Mouse (Mus musculus) myocyte (in vitro differentiated cells): ENCODE measurements around the gene Nmur2. TPM values are rescaled to one million over a fixed set of nuclear protein-coding genes. Genes with fewer than 3 reads are reported as not detected.

Experiments used
- H3K27me3 ChIP-seq: one replicate; pipeline ENCODE4 v1.6.1; 2011; ENCODE audit not compliant: control insufficient read depth, insufficient read depth, insufficient read length
- H3K36me3 ChIP-seq: one replicate; pipeline ENCODE4 v1.6.1; 2011; ENCODE audit not compliant: control insufficient read depth, insufficient read depth
- H3K4me2 ChIP-seq: one replicate; pipeline ENCODE4 v1.6.1; 2011; ENCODE audit warnings: low read depth, control low read depth
- H3K4me3 ChIP-seq: one replicate; pipeline ENCODE4 v1.5.1; 2011; ENCODE audit warnings: mild to moderate bottlenecking, control low read depth, moderate library complexity
- H3K79me2 ChIP-seq: one replicate; pipeline ENCODE4 v1.6.1; 2011; ENCODE audit not compliant: control insufficient read depth, insufficient read depth
- H3ac ChIP-seq: one replicate; pipeline ENCODE4 v1.6.1; 2011; ENCODE audit not compliant: control insufficient read depth, insufficient read length
- CEBPB ChIP-seq: IDR thresholded peaks from 2 replicates; pipeline ENCODE4 v1.6.1; 2011; ENCODE audit warnings: mild to moderate bottlenecking, moderate library complexity; ENCODE audit not compliant: poor library complexity, insufficient read depth, severe bottlenecking
- E2F4 ChIP-seq: IDR thresholded peaks from one replicate; pipeline ENCODE4 v1.6.1; 2011; ENCODE audit warnings: mild to moderate bottlenecking, control low read depth, moderate library complexity; ENCODE audit not compliant: insufficient read depth
- MAX ChIP-seq: IDR thresholded peaks from one replicate; pipeline ENCODE4 v1.6.1; 2011; ENCODE audit warnings: low read depth, mild to moderate bottlenecking, control low read depth
- MYOD1 ChIP-seq, 3 experiments: IDR thresholded peaks; one replicate each; pipeline ENCODE4 v1.6.1; 2011; ENCODE audit warnings: control low read depth in 2 of 3, low read depth in 2 of 3, mild to moderate bottlenecking in 2 of 3, moderate library complexity in 1 of 3; ENCODE audit not compliant: insufficient read length in 2 of 3, control insufficient read depth in 1 of 3
- MYOG ChIP-seq, 3 experiments: IDR thresholded peaks; one replicate each; pipeline ENCODE4 v1.6.1; 2011; ENCODE audit warnings: control low read depth in 2 of 3, low read depth in 2 of 3, mild to moderate bottlenecking in 2 of 3; ENCODE audit not compliant: insufficient read length in 2 of 3, control insufficient read depth in 1 of 3, insufficient read depth in 1 of 3
- POLR2A ChIP-seq: IDR thresholded peaks from one replicate; pipeline ENCODE4 v1.6.1; 2011; ENCODE audit warnings: low read depth, mild to moderate bottlenecking, control low read depth, moderate library complexity; ENCODE audit not compliant: insufficient read length
- POLR2AphosphoS2 ChIP-seq: IDR thresholded peaks from one replicate; pipeline ENCODE4 v1.6.1; 2011; ENCODE audit warnings: low read depth, control low read depth; ENCODE audit not compliant: insufficient read length
- REST ChIP-seq: IDR thresholded peaks from one replicate; pipeline ENCODE4 v1.6.1; 2011; ENCODE audit warnings: mild to moderate bottlenecking, control low read depth, moderate library complexity; ENCODE audit not compliant: insufficient read depth, insufficient read length
- SRF ChIP-seq: IDR thresholded peaks from one replicate; pipeline ENCODE4 v1.6.1; 2011; ENCODE audit warnings: low read depth; ENCODE audit not compliant: control insufficient read depth, insufficient read length
- TCF12 ChIP-seq: IDR thresholded peaks from one replicate; pipeline ENCODE4 v1.6.1; 2011; ENCODE audit warnings: mild to moderate bottlenecking, control low read depth; ENCODE audit not compliant: poor library complexity, insufficient read depth, severe bottlenecking
- TCF3 ChIP-seq: IDR thresholded peaks from one replicate; pipeline ENCODE4 v1.6.1; 2011; ENCODE audit warnings: low read depth, control low read depth; ENCODE audit not compliant: insufficient read length
- USF1 ChIP-seq: IDR thresholded peaks from one replicate; pipeline ENCODE4 v1.6.1; 2011; ENCODE audit warnings: low read depth, mild to moderate bottlenecking, control low read depth, moderate library complexity
- polyA plus RNA-seq: library from polyadenylated mRNA; unstranded; fragments of >200 nt; fragmentation: generic; extraction: Trizol; gene quantifications from one replicate; pipeline ENCODE4 v1.2.1, GENCODE M21; 2012; ENCODE audit warnings: missing spikeins

Gene Nmur2
- polyA plus RNA-seq, 1 experiment: not detected

DNA sequence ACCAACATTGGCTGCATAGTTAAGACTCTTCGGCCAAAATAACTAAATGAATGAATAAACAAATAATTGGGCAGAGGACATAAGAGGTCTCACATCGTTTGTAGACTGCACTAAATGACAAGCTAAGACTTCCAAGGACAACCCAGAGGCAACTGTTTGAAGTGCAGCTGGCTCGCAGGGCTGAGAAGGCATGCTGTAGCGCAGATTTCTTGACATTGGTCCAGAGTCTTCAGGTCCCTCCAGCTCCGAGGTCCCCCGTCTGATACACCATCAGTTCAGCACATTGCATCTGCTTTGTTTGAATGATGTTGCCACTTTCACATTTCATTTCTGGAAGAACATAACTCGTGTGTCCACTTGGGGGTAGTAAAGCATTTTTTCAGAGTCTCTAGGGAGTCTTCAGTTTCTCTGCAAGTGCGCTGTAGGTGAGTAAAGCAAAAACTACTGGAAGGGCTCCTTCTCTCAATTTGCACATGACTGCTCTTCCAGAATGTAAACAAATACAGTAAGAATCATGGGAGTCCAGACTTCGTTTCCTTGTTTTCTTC, 27.2 kb downstream of the Nmur2 start:
- Histone ChIP-seq H3ac (no peak overlapping the region), H3K36me3 (no peaks in the 10 kb centered on the region), H3K27me3 (no peaks in the 10 kb centered on the region), H3K79me2 (no peaks in the 10 kb centered on the region), H3K4me2 (no peak overlapping the region), H3K4me3 (no peak overlapping the region)
- TF ChIP-seq POLR2A: no peak
- TF ChIP-seq MYOD1 (IDR thresholded peaks at IDR 0.05; ENCODE audit: control insufficient read depth in 1 of 3, insufficient read length in 2 of 3, low read depth in 2 of 3): no peak
- TF ChIP-seq POLR2AphosphoS2: no peak
- TF ChIP-seq MAX: no peak
- no peak for TF ChIP-seq E2F4
- TF ChIP-seq MYOG (IDR thresholded peaks at IDR 0.05; ENCODE audit: control insufficient read depth in 1 of 3, insufficient read depth in 1 of 3, insufficient read length in 2 of 3, low read depth in 2 of 3): no peak
- TF ChIP-seq SRF: no peak
- TF ChIP-seq TCF3: no peak
- no peak for TF ChIP-seq USF1
- no peak for TF ChIP-seq CEBPB
- no peak for TF ChIP-seq REST
- TF ChIP-seq TCF12: no peak

GRCm38 (mm10) chr11:56012396-56012795, 28.4 kb downstream of the Nmur2 start:
- no peak for TF ChIP-seq E2F4
- TF ChIP-seq SRF: no peak
- TF ChIP-seq MYOD1 (IDR thresholded peaks at IDR 0.05; ENCODE audit: control insufficient read depth in 1 of 3, insufficient read length in 2 of 3, low read depth in 2 of 3): no peak
- TF ChIP-seq TCF12: no peak
- TF ChIP-seq REST: no peak
- TF ChIP-seq TCF3: no peak
- Histone ChIP-seq H3K79me2 (no peaks in the 10 kb centered on the region), H3K4me2 (no peak overlapping the region), H3ac (no peak overlapping the region), H3K36me3 (no peaks in the 10 kb centered on the region), H3K27me3 (no peaks in the 10 kb centered on the region), H3K4me3 (no peak overlapping the region)

DNA sequence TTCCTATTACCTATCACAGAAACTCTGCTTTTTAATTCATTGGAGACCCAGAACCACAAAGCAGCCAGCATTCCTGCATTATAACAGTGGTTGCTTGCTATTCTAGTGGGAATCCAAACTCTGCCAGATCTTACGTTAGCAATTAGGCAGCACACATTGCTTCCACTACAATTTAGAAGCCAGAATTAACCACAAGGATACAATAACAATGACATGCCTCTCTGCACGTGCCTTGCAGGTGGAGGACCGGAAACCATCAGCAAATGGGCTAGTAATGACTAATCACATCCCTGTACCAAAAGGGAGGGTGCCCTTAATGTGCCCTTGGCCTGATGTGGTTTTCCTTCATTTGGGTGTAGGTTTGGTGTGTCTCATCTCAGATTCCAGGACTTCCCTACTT, 32.5 kb downstream of the Nmur2 start:
- H3ac ChIP-seq: no peak overlapping the region
- H3K4me3 ChIP-seq: no peak overlapping the region
- no peaks in the 10 kb centered on the region for H3K27me3 ChIP-seq
- TF ChIP-seq POLR2A: no peak
- H3K79me2 ChIP-seq: no peaks in the 10 kb centered on the region
- H3K36me3 ChIP-seq: no peaks in the 10 kb centered on the region
- H3K4me2 ChIP-seq: no peak overlapping the region

- no peak for TF ChIP-seq SRF
- no peak for TF ChIP-seq REST
- no peak for TF ChIP-seq TCF3
- TF ChIP-seq POLR2AphosphoS2: no peak
- TF ChIP-seq POLR2A: no peak
- no peak for TF ChIP-seq MYOD1 (IDR thresholded peaks at IDR 0.05; ENCODE audit: control insufficient read depth in 1 of 3, insufficient read length in 2 of 3, low read depth in 2 of 3)
- TF ChIP-seq TCF12: no peak
- no peak for TF ChIP-seq CEBPB
- TF ChIP-seq MYOG (IDR thresholded peaks at IDR 0.05; ENCODE audit: control insufficient read depth in 1 of 3, insufficient read depth in 1 of 3, insufficient read length in 2 of 3, low read depth in 2 of 3): no peak
- no peak for TF ChIP-seq MAX
- no peak for TF ChIP-seq E2F4
- TF ChIP-seq USF1: no peak
- Histone ChIP-seq H3K4me3 (no peak overlapping the region), H3K36me3 (no peaks in the 10 kb centered on the region), H3ac (no peak overlapping the region), H3K4me2 (no peak overlapping the region), H3K27me3 (no peaks in the 10 kb centered on the region), H3K79me2 (no peaks in the 10 kb centered on the region)
These were observed 48.0 kb downstream of the Nmur2 start for GRCm38 (mm10) chr11:55992799-55993198.

- Histone ChIP-seq H3K4me2 (no peak overlapping the region), H3K27me3 (no peaks in the 10 kb centered on the region), H3K36me3 (no peaks in the 10 kb centered on the region), H3ac (no peak overlapping the region), H3K4me3 (no peak overlapping the region), H3K79me2 (no peaks in the 10 kb centered on the region)
- TF ChIP-seq TCF12 (no peak), POLR2AphosphoS2 (no peak), MYOG (IDR thresholded peaks at IDR 0.05; ENCODE audit: control insufficient read depth in 1 of 3, insufficient read depth in 1 of 3, insufficient read length in 2 of 3, low read depth in 2 of 3) (no peak)
These were observed 48.7 kb downstream of the Nmur2 start for GRCm38 (mm10) chr11:55992148-55992547.

GRCm38 (mm10) chr11:55991505-55992066, 49.2 kb downstream of the Nmur2 start:
- H3K79me2 ChIP-seq: no peaks in the 10 kb centered on the region
- TF ChIP-seq POLR2A (no peak), MYOG (IDR thresholded peaks at IDR 0.05; ENCODE audit: control insufficient read depth in 1 of 3, insufficient read depth in 1 of 3, insufficient read length in 2 of 3, low read depth in 2 of 3) (no peak), TCF3 (no peak), SRF (no peak), TCF12 (no peak), REST (no peak), MYOD1 (IDR thresholded peaks at IDR 0.05; ENCODE audit: control insufficient read depth in 1 of 3, insufficient read length in 2 of 3, low read depth in 2 of 3) (no peak)
- no peaks in the 10 kb centered on the region for H3K27me3 ChIP-seq
- no peak overlapping the region for H3K4me2 ChIP-seq
- no peak overlapping the region for H3ac ChIP-seq
- H3K4me3 ChIP-seq: no peak overlapping the region
- no peaks in the 10 kb centered on the region for H3K36me3 ChIP-seq
